Mouse (Mus musculus) Patski (cell line): ENCODE data around the gene Itgb4. TPM values are rescaled to one million over a fixed set of nuclear protein-coding genes. Genes with fewer than 3 reads are reported as not detected.

Experiments
- ATAC-seq: fragments of 100-300 bp; one replicate; pipeline ENCODE4 v1.8.0; 2021
- CTCF ChIA-PET: fragments of 350-600 bp; sonication (Branson Sonifier 250); formaldehyde crosslinking; loops from one replicate; lab custom pipeline; 2022; ENCODE audit warnings: inconsistent platforms; lab: Charles Lee
- POLR2A ChIA-PET: fragments of 350-600 bp; sonication (Branson Sonifier 250); formaldehyde crosslinking; loops from one replicate; lab custom pipeline; 2022; ENCODE audit warnings: antibody characterized with exemption, inconsistent platforms; lab: Charles Lee
- DNase-seq: peaks from one replicate; pipeline ENCODE4 v3.0.0-alpha.2; 2011; ENCODE audit warnings: low read depth, low spot score
- H3K27me3 ChIP-seq: fragments of 371-371 bp; one replicate; pipeline ENCODE4 v1.5.1; 2021
- CTCF ChIP-seq: fragments of 100-300 bp; IDR thresholded peaks from one replicate; pipeline ENCODE4 v1.5.1; 2021
- in situ Hi-C: fragments of 300-500 bp; cut with MboI; formaldehyde crosslinking; loops from 3 replicates; pipeline ENCODE4 v1.11.1; 2018; ENCODE audit warnings: low pct_unique_long_range_greater_than_20kb, mixed read lengths
- polyA plus RNA-seq: library from polyadenylated mRNA; unstranded; gene quantifications from one replicate; pipeline ENCODE4 v1.2.3, GENCODE M21; 2021

Itgb4 gene
- polyA plus RNA-seq, 1 experiment from 2014 or later: 0.06 TPM

DNA sequence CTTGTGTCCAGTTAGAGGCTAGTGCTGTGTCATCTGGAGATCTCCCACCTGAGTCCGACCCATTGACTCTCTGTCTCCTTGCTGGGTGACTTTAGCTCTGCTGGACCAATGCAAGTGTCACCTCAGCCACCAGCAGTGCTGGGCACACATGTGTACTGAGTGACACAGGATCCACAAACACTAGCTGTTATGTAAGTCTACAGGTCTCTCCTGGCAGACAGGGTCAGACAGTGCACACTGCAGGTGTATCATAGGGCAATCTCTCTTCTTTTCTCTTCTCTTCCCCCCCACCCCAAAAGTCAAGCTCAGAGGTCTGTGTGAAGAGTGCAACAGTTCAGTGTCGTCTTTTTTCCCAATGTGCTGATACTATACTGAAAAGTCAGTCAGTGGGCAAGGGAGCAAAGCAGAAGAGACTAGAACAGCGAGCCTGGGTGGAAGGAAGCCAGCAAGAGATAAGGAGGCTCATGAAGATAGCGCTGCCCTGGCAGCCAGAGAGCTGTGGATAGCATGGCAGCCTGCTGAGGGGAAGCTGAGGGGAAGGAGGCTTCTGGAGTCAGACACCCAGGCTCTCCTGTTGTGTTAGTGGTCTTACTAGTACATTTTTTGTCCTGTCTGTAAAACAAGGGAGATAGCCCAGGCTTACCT, 82.8 kb downstream of the Itgb4 start:
- in situ Hi-C loops: no loop called here
- ATAC-seq (no peak), DNase-seq (no peak)
- POLR2A ChIA-PET: no interaction called here
- CTCF ChIA-PET: no interaction called here
- H3K27me3 ChIP-seq: no peaks in the 10 kb centered on the region
- no peak for TF ChIP-seq CTCF

Other genes with a start within 250 kb of the Itgb4 start
- 44.3 TPM for gene Tmem94, start 209.3 kb upstream of the Itgb4 start, polyA plus RNA-seq
- gene Caskin2, start 161.1 kb upstream of the Itgb4 start, polyA plus RNA-seq: 29.7 TPM
- 52.3 TPM for gene Tsen54, start 160.0 kb upstream of the Itgb4 start, polyA plus RNA-seq
- gene Llgl2, start 150.7 kb upstream of the Itgb4 start, polyA plus RNA-seq: 163 TPM
- 1.4 TPM for gene Myo15b, start 116.3 kb upstream of the Itgb4 start, polyA plus RNA-seq
- 1.6 TPM for gene Smim5, start 74.7 kb upstream of the Itgb4 start, polyA plus RNA-seq
- 0.53 TPM for gene Smim6, start 62.7 kb upstream of the Itgb4 start, polyA plus RNA-seq
- gene Sap30bp, start 41.4 kb upstream of the Itgb4 start, polyA plus RNA-seq: 46.3 TPM
- gene Recql5, start 41.2 kb upstream of the Itgb4 start, polyA plus RNA-seq: 20.9 TPM
- 100 TPM for gene Galk1, start 38.0 kb downstream of the Itgb4 start, polyA plus RNA-seq
- 1,066 TPM for gene H3f3b, start 53.3 kb downstream of the Itgb4 start, polyA plus RNA-seq
- gene Unk, start 55.6 kb downstream of the Itgb4 start, polyA plus RNA-seq: 24.9 TPM
- 0.33 TPM for gene Unc13d, start 103.3 kb downstream of the Itgb4 start, polyA plus RNA-seq
- gene Wbp2, start 112.3 kb downstream of the Itgb4 start, polyA plus RNA-seq: 255 TPM
- 76.1 TPM for gene Trim47, start 152.5 kb downstream of the Itgb4 start, polyA plus RNA-seq
- gene Trim65, start 156.4 kb downstream of the Itgb4 start, polyA plus RNA-seq: 10.1 TPM
- 89.7 TPM for gene Mrpl38, start 164.2 kb downstream of the Itgb4 start, polyA plus RNA-seq
- gene Fbf1, start 193.5 kb downstream of the Itgb4 start, polyA plus RNA-seq: 49.2 TPM
- 53.6 TPM for gene Ten1, start 224.1 kb downstream of the Itgb4 start, polyA plus RNA-seq
- gene Acox1, start 224.3 kb downstream of the Itgb4 start, polyA plus RNA-seq: 67.1 TPM